Mouse (Mus musculus) heart, embryonic 14.5 days (tissue): Measurements from ENCODE around the gene Arhgap17. TPM values are rescaled to one million over a fixed set of nuclear protein-coding genes. Genes with fewer than 3 reads are reported as not detected.

ENCODE experiments used
- ATAC-seq: fragments of 200-750 bp; cut with Nextera tagmentation; 2 replicates; pipeline ENCODE4 v1.8.0; 2017; ENCODE audit warnings: low read depth, moderate TSS enrichment; ENCODE audit not compliant: insufficient number of reproducible peaks, insufficient read depth, low FRiP score
- H3K27ac ChIP-seq, 2 experiments: fragments of 200-500 bp in 1 of 2; fragments of 300-500 bp in 1 of 2; sonication (generic) in 1 of 2; replicated peaks in 1 of 2; 2 replicates each; pipeline ENCODE4 v1.5.1; 2012 to 2014; ENCODE audit warnings: low read depth in 2 of 2, low read length in 2 of 2, control low read depth in 1 of 2, mild to moderate bottlenecking in 1 of 2, mixed read lengths in 1 of 2; ENCODE audit not compliant: control insufficient read depth in 1 of 2, insufficient read depth in 1 of 2
- H3K27me3 ChIP-seq: fragments of 300-500 bp; sonication (generic); 2 replicates; pipeline ENCODE4 v1.6.1; 2014; ENCODE audit warnings: mild to moderate bottlenecking, low read length, control low read depth; ENCODE audit not compliant: control insufficient read depth, insufficient read depth
- H3K36me3 ChIP-seq: fragments of 300-500 bp; sonication (generic); 2 replicates; pipeline ENCODE4 v1.6.1; 2014; ENCODE audit warnings: mild to moderate bottlenecking, control low read depth, low read length, mixed read lengths; ENCODE audit not compliant: control insufficient read depth, insufficient read depth
- H3K4me1 ChIP-seq, 2 experiments: fragments of 200-500 bp in 1 of 2; fragments of 300-500 bp in 1 of 2; sonication (generic) in 1 of 2; 2 replicates each; pipeline ENCODE4 v1.6.1; 2012 to 2014; ENCODE audit warnings: low read length in 2 of 2, control low read depth in 1 of 2, mixed read lengths in 1 of 2; ENCODE audit not compliant: control insufficient read depth in 2 of 2, insufficient read depth in 2 of 2
- H3K4me2 ChIP-seq: fragments of 300-500 bp; sonication (generic); 2 replicates; pipeline ENCODE4 v1.6.1; 2014; ENCODE audit warnings: mild to moderate bottlenecking, low read length
- H3K4me3 ChIP-seq, 2 experiments: fragments of 200-500 bp in 1 of 2; fragments of 300-500 bp in 1 of 2; sonication (generic) in 1 of 2; 2 replicates each; pipeline ENCODE4 v1.5.1; 2012 to 2014; ENCODE audit warnings: low read length in 2 of 2, mild to moderate bottlenecking in 2 of 2, control low read depth in 1 of 2, low read depth in 1 of 2, moderate library complexity in 1 of 2; ENCODE audit not compliant: control insufficient read depth in 1 of 2, insufficient read depth in 1 of 2
- H3K9ac ChIP-seq: fragments of 300-500 bp; sonication (generic); 2 replicates; pipeline ENCODE4 v1.6.1; 2014; ENCODE audit warnings: mild to moderate bottlenecking, low read length
- H3K9me3 ChIP-seq: fragments of 300-500 bp; sonication (generic); 2 replicates; pipeline ENCODE4 v1.6.1; 2016; ENCODE audit warnings: low read length, control low read depth; ENCODE audit not compliant: control insufficient read depth
- WGBS: fragments of 180-500 bp; shearing (Covaris S2); extraction: QIAGEN DNeasy Blood & Tissue Kit; methylation state at CpG from one replicate; pipeline ENCODE4 v1.1.7; 2014; 5-methylcytosine and 5-hydroxymethylcytosine counted together
- polyA plus RNA-seq: library from polyadenylated mRNA; unstranded; fragments of >200 nt; fragmentation: Nextera tagmentation; extraction: Ambion mirVana; gene quantifications from 2 replicates; pipeline ENCODE4 v1.2.1, GENCODE M21; 2014

The Arhgap17 gene
- polyA plus RNA-seq, 1 experiment from 2014 or later: 19.2 TPM

GRCm38 (mm10) chr7:123362806-123363205, 6.9 kb downstream of the Arhgap17 start:
- H3K9me3 ChIP-seq: no peaks in the 10 kb centered on the region
- H3K36me3 ChIP-seq: peaks cover 5% of the 10 kb centered on the region; the same call in 1 of the 2 replicates
- H3K27me3 ChIP-seq: no peaks in the 10 kb centered on the region
- no peak overlapping the region for H3K9ac ChIP-seq
- peaks cover 6 to 35% of the 10 kb centered on the region in 2 experiments for H3K4me1 ChIP-seq
- WGBS: 82% methylated on average over 3 of the region's 3 CpGs
- H3K27ac ChIP-seq: no peak overlapping the region
- ATAC-seq: no peak
- H3K4me3 ChIP-seq: no peak overlapping the region
- H3K4me2 ChIP-seq: no peak overlapping the region

- Histone ChIP-seq H3K9me3 (no peaks in the 10 kb centered on the region), H3K27me3 (no peaks in the 10 kb centered on the region), H3K9ac (no peak overlapping the region), H3K4me1 (peaks cover 4 to 21% of the 10 kb centered on the region in 2 experiments), H3K36me3 (no peaks in the 10 kb centered on the region), H3K4me2 (no peak overlapping the region), H3K27ac (no peak overlapping the region), H3K4me3 (no peak overlapping the region)
- WGBS: 88% methylated on average over 7 of the region's 7 CpGs
- ATAC-seq: no peak
Measured at GRCm38 (mm10) chr7:123361229-123361980, 8.3 kb downstream of the Arhgap17 start.

GRCm38 (mm10) chr7:123360185-123360584, 9.5 kb downstream of the Arhgap17 start:
- H3K4me3 ChIP-seq: 0 out of 4 replicates have a peak overlapping the region, but pooled peaks of 1 of the 2 experiments have one; percentile 6
- ATAC-seq: no peak
- H3K27me3 ChIP-seq: no peaks in the 10 kb centered on the region
- no peak overlapping the region for H3K27ac ChIP-seq
- H3K36me3 ChIP-seq: no peaks in the 10 kb centered on the region
- H3K9me3 ChIP-seq: no peaks in the 10 kb centered on the region
- WGBS: 50% methylated on average over 5 of the region's 5 CpGs
- H3K4me2 ChIP-seq: peak overlapping the region; percentile 44
- H3K9ac ChIP-seq: no peak overlapping the region
- H3K4me1 ChIP-seq: peaks cover 3 to 8% of the 10 kb centered on the region in 2 experiments; a peak in 3 of 4 replicates

GRCm38 (mm10) chr7:123359101-123359500, 10.6 kb downstream of the Arhgap17 start:
- no peak for ATAC-seq
- H3K4me3 ChIP-seq: no peak overlapping the region
- H3K4me1 ChIP-seq: peaks cover 3 to 7% of the 10 kb centered on the region in 2 experiments
- no peak overlapping the region for H3K4me2 ChIP-seq
- H3K9ac ChIP-seq: no peak overlapping the region
- no peaks in the 10 kb centered on the region for H3K36me3 ChIP-seq
- WGBS: 87% methylated on average over 7 of the region's 7 CpGs
- H3K27ac ChIP-seq: no peak overlapping the region
- no peaks in the 10 kb centered on the region for H3K27me3 ChIP-seq
- no peaks in the 10 kb centered on the region for H3K9me3 ChIP-seq

- no peaks in the 10 kb centered on the region for H3K27me3 ChIP-seq
- H3K27ac ChIP-seq: no peak overlapping the region
- peaks cover 3 to 7% of the 10 kb centered on the region in 2 experiments for H3K4me1 ChIP-seq
- H3K36me3 ChIP-seq: no peaks in the 10 kb centered on the region
- H3K4me2 ChIP-seq: no peak overlapping the region
- WGBS: 89% methylated on average over 3 of the region's 3 CpGs
- no peak for ATAC-seq
- no peak overlapping the region for H3K9ac ChIP-seq
- H3K4me3 ChIP-seq: no peak overlapping the region
- no peaks in the 10 kb centered on the region for H3K9me3 ChIP-seq
Measured at GRCm38 (mm10) chr7:123356158-123356557, 13.6 kb downstream of the Arhgap17 start.

- 87% methylated on average over 2 of the region's 2 CpGs for WGBS
- H3K36me3 ChIP-seq: no peaks in the 10 kb centered on the region
- H3K4me1 ChIP-seq: peaks cover 0 to under 1% of the 10 kb centered on the region in 2 experiments; a peak in 3 of 4 replicates
- no peak overlapping the region for H3K27ac ChIP-seq
- no peaks in the 10 kb centered on the region for H3K27me3 ChIP-seq
- no peak for ATAC-seq
- no peaks in the 10 kb centered on the region for H3K9me3 ChIP-seq
- no peak overlapping the region for H3K4me2 ChIP-seq
- no peak overlapping the region for H3K4me3 ChIP-seq
- no peak overlapping the region for H3K9ac ChIP-seq
Measured at GRCm38 (mm10) chr7:123354851-123355250, 14.9 kb downstream of the Arhgap17 start.

GRCm38 (mm10) chr7:123354392-123354791, 15.3 kb downstream of the Arhgap17 start:
- no peak overlapping the region for H3K4me3 ChIP-seq
- no peak for ATAC-seq
- no peaks in the 10 kb centered on the region for H3K27me3 ChIP-seq
- no peak overlapping the region for H3K4me2 ChIP-seq
- no peak overlapping the region for H3K9ac ChIP-seq
- no peaks in the 10 kb centered on the region for H3K36me3 ChIP-seq
- WGBS: 81% methylated on average over 5 of the region's 5 CpGs
- H3K9me3 ChIP-seq: no peaks in the 10 kb centered on the region
- H3K27ac ChIP-seq: no peak overlapping the region
- peaks cover 0 to 2% of the 10 kb centered on the region in 2 experiments; a peak in 3 of 4 replicates for H3K4me1 ChIP-seq
